Mouse (Mus musculus) ES-Bruce4 (cell line): ENCODE measurements around the gene Unkl. TPM values are rescaled to one million over a fixed set of nuclear protein-coding genes. Genes with fewer than 3 reads are reported as not detected.

Experiments
- H3K27ac ChIP-seq: 2 replicates; pipeline ENCODE4 v1.5.1; 2012; ENCODE audit warnings: low read length, inconsistent platforms; ENCODE audit not compliant: insufficient read depth
- H3K27me3 ChIP-seq: 2 replicates; pipeline ENCODE4 v1.6.1; 2012; ENCODE audit warnings: mild to moderate bottlenecking, low read length, inconsistent platforms; ENCODE audit not compliant: control insufficient read depth, poor library complexity, insufficient read depth, severe bottlenecking
- H3K36me3 ChIP-seq: 2 replicates; pipeline ENCODE4 v1.6.1; 2012; ENCODE audit warnings: inconsistent platforms, mild to moderate bottlenecking, low read length, moderate library complexity; ENCODE audit not compliant: control insufficient read depth, poor library complexity, insufficient read depth, severe bottlenecking
- H3K4me1 ChIP-seq: one replicate; pipeline ENCODE4 v1.8.1; 2011; ENCODE audit warnings: low read length; ENCODE audit not compliant: control insufficient read depth, insufficient read depth
- H3K4me3 ChIP-seq: 2 replicates; pipeline ENCODE4 v1.5.1; 2011; ENCODE audit warnings: low read depth, mild to moderate bottlenecking, low read length
- H3K9ac ChIP-seq: 2 replicates; pipeline ENCODE4 v1.6.1; 2012; ENCODE audit warnings: low read depth, mild to moderate bottlenecking, inconsistent platforms; ENCODE audit not compliant: poor library complexity, severe bottlenecking
- H3K9me3 ChIP-seq: replicated peaks from 2 replicates; pipeline ENCODE4 v1.6.1; 2012; ENCODE audit warnings: mild to moderate bottlenecking, low read length, inconsistent platforms; ENCODE audit not compliant: control insufficient read depth, poor library complexity, insufficient read depth, severe bottlenecking
- CTCF ChIP-seq: IDR thresholded peaks from one replicate; pipeline ENCODE4 v1.8.1; 2011; ENCODE audit warnings: low read depth, low read length
- EP300 ChIP-seq: IDR thresholded peaks from 2 replicates; pipeline ENCODE4 v1.6.1; 2011; ENCODE audit warnings: low read depth, low read length; ENCODE audit not compliant: insufficient read depth
- POLR2A ChIP-seq: IDR thresholded peaks from one replicate; pipeline ENCODE4 v1.8.1; 2011; ENCODE audit warnings: low read length; ENCODE audit not compliant: insufficient read depth
- polyA plus RNA-seq: library from polyadenylated mRNA; stranded (reverse); fragments of >200 nt; gene quantifications from 2 replicates; pipeline ENCODE4 v1.2.4, GENCODE M21; 2011; ENCODE audit warnings: low read depth; ENCODE audit not compliant: missing spikeins, insufficient read depth, insufficient read length

Unkl gene
- polyA plus RNA-seq, 1 experiment = 22.9 TPM

DNA sequence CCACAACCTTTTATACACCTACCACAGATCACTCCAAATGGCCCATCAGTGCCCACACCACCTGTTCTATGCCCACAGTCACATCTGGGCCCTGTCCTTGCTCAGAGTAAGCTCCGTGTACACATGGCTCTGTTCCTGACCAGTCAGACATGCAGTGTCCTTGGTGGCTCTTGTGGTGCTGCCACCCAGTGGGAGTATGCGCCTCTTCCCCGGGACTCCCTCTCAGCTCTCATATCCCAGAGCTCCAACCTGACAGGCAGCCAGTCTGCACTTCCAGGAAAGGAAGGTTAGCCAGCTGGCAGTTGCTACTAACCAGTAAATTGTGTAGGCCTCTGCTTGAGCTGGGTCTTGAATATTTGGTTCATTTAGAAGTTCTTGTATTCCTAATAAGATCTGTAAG is 76.3 kb downstream of the Unkl start:
- Histone ChIP-seq H3K36me3 (peaks cover 63% of the 10 kb centered on the region), H3K4me1 (no peaks in the 10 kb centered on the region), H3K27ac (no peak overlapping the region), H3K4me3 (no peak overlapping the region), H3K27me3 (no peaks in the 10 kb centered on the region), H3K9me3 (no peaks in the 10 kb centered on the region), H3K9ac (no peak overlapping the region)
- TF ChIP-seq CTCF (peak; percentile 60), POLR2A (no peak)

DNA sequence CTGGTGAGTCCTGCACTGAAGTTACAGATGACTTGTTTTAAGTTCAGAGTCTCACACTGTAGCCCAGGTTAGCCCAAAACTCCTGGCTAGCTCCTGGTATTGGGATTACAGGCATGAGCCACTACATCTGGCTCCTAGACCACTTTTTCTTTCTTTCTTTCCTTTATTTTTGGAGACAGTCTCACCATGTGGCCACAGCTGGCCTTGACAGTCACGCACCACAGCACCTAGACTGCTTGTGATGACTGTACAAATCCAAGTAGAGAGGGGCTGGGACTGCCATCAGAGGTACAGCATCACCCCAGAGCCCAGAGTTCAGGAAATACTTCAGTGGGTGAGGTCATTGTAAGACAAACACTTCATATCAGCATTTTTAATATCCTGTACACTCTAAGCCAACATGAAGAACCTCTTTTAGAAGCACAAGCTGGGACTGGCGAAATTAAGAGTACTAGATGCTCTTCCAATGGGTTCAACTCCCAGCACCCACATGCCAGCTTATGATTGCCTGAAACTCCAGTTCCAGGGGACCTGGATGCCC is 82.7 kb downstream of the Unkl start:
- TF ChIP-seq CTCF = no peak
- TF ChIP-seq POLR2A = no peak
- no peak for TF ChIP-seq EP300
- H3K27me3 ChIP-seq = no peaks in the 10 kb centered on the region
- H3K9me3 ChIP-seq = no peaks in the 10 kb centered on the region
- peaks cover 45% of the 10 kb centered on the region for H3K36me3 ChIP-seq
- no peak overlapping the region for H3K27ac ChIP-seq
- peak overlapping the region; percentile 91; the same call in 1 of the 2 replicates for H3K9ac ChIP-seq
- 0 out of 2 replicates have a peak overlapping the region, but pooled peaks have one; percentile 6 for H3K4me3 ChIP-seq
- peaks cover 2% of the 10 kb centered on the region for H3K4me1 ChIP-seq

DNA sequence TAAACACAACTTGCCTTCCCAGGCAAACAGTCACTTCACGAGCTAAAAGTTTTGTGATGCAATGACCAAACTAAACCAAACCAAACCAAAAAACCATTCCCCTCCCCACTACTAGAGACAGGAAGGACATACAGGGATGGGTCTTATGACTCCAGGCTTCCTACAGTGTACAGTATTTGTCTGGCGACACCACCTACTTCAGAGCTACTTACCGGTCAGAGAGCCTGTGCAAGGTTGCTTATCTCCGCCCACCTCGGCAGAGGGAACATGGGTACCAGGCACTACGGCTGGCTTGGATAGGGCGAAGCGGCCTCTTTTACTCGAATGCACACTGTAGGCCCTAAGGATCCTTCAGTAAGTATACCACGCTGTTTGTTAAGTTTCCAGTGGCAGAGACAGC is 84.1 kb downstream of the Unkl start:
- Histone ChIP-seq H3K27ac (peak overlapping the region; percentile 60; the same call in 1 of the 2 replicates), H3K36me3 (peaks cover 30% of the 10 kb centered on the region), H3K9ac (peak overlapping the region; percentile 91), H3K4me3 (peak overlapping the region; percentile 95), H3K27me3 (no peaks in the 10 kb centered on the region), H3K4me1 (peaks cover 2% of the 10 kb centered on the region), H3K9me3 (no peaks in the 10 kb centered on the region)
- no peak for TF ChIP-seq EP300
- no peak for TF ChIP-seq POLR2A
- TF ChIP-seq CTCF = no peak

DNA sequence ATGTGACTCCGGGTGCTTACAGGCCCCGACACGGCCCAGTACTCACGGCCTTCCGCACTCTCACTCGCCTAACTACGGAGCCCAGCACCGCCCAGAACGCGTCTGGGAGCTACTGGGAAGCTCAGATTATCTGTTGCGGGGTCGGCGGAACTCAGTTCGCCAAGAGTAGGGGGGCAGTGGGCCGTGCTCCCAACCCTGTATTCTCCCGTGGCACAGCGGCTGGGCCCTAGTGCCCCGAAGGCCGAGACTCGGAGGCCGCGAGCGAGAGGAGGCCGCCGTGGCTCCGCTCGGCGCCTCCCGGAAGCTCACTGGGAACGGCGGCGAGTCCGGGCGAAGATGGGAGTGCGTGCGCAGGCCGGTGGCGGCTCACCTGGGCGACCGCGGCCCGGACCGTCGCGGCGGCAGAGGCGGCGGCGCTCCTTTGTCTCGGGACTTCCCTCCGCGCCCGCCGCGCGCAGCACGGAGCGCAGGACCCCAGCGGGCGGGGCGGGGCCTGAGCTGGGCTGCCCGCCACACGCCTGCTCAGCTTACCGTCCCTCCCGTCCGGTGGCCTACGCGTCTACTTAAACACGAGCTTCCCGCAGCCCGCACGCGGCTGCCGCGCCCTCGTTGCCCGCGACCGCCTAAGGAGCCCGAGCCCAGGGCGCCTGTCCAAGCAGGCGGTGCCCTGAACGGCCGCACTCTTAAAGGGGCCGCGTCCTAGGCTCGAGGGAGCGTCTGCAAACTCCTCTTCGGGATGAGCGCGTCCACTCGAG is 84.9 kb downstream of the Unkl start:
- Histone ChIP-seq H3K4me1 (peaks cover 2% of the 10 kb centered on the region), H3K27ac (peak overlapping the region; percentile 89), H3K27me3 (no peaks in the 10 kb centered on the region), H3K4me3 (peak overlapping the region; percentile 95), H3K36me3 (peaks cover 22% of the 10 kb centered on the region), H3K9me3 (no peaks in the 10 kb centered on the region), H3K9ac (peak overlapping the region; percentile 91)
- TF ChIP-seq CTCF = no peak
- TF ChIP-seq EP300 = no peak
- no peak for TF ChIP-seq POLR2A

DNA sequence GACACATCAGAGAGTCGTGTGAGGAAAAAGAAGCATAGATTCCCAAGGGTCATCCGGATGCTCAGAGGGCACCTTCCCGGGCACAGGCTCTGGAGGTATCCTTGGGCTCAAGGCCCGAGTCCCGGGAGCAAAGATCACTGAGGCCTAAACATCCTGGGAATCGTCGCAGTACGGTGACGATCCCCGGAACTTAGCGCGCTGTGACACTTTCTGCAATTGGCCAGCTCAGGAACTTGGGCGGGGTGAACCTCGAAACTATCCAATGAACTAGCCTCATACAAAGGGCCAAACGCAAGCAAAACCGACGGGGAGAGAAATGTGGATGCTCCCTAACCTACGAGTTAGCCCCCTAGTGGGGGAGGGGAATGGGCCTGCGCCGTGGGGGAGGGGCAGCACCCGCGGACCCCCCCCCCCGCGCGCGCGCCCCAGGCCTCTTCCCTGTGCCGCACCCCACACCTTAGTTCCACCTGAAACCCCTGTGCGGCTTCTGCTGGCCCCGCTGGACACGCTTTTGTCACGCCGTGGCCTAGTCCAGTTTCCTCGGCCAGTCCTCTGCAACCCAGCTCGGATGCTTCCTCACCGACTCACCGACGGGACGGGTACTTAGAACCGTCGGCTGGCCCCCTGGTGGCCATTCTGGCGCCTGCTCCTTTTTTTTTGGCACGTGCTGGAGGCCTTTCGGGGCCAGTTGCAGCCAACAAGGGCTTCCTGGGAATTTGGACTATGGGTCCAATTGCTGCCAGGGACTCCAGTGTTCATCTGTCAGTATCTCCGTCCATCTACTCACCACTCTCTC is 85.7 kb downstream of the Unkl start:
- peak overlapping the region; percentile 95 for H3K4me3 ChIP-seq
- no peaks in the 10 kb centered on the region for H3K9me3 ChIP-seq
- TF ChIP-seq EP300 (0 out of 2 replicates have a peak, but pooled peaks have one; percentile 22), CTCF (peak; percentile 51), POLR2A (no peak)
- H3K27me3 ChIP-seq = no peaks in the 10 kb centered on the region
- H3K4me1 ChIP-seq = peaks cover 2% of the 10 kb centered on the region
- H3K9ac ChIP-seq = peak overlapping the region; percentile 91
- peaks cover 14% of the 10 kb centered on the region for H3K36me3 ChIP-seq
- H3K27ac ChIP-seq = peak overlapping the region; percentile 89
